Mouse (Mus musculus) naive thymus-derived CD4-positive, alpha-beta T cell, adult 5 months (primary cell): ENCODE measurements around the gene Awat1. TPM values are rescaled to one million over a fixed set of nuclear protein-coding genes. Genes with fewer than 3 reads are reported as not detected.

ENCODE experiments used
- polyA plus RNA-seq: library from polyadenylated mRNA; unstranded; fragments of 100-300 nt; shearing (Covaris generic); gene quantifications from one replicate; pipeline ENCODE4 v1.2.1, GENCODE M21; 2017

The Awat1 gene
- polyA plus RNA-seq: not detected

GRCm38 (mm10) chrX:100571951-100572350, at the start of gene Awat1:
Gene Awat1 (plus strand): TSS chrX:100572251.

GRCm38 (mm10) chrX:100524471-100524870, 47.6 kb upstream of the Awat1 start, which contains the start of gene Dgat2l6:
Gene Dgat2l6 (plus strand): TSS chrX:100524838.

GRCm38 (mm10) chrX:100594791-100595190, 22.7 kb downstream of the Awat1 start, which contains the start of gene P2ry4:
Gene P2ry4 (minus strand): TSS chrX:100594869.

GRCm38 (mm10) chrX:100605314-100605713, 33.3 kb downstream of the Awat1 start, which contains the start of gene Arr3:
Gene Arr3 (plus strand): TSS chrX:100605497.

GRCm38 (mm10) chrX:100625546-100625801, 53.4 kb downstream of the Awat1 start, which contains the start of gene Kif4:
Gene Kif4 (plus strand): TSS chrX:100625737.

GRCm38 (mm10) chrX:100625802-100626793, 54.0 kb downstream of the Awat1 start, which contains the start of gene Pdzd11:
Gene Pdzd11 (minus strand): TSS chrX:100626568.

Other genes starting within 250 kb of the Awat1 start
- gene Otud6a, start 143.2 kb upstream of the Awat1 start, polyA plus RNA-seq: not detected
- not detected for gene Awat2, start 129.5 kb upstream of the Awat1 start, polyA plus RNA-seq
- gene Igbp1, start 78.0 kb upstream of the Awat1 start, polyA plus RNA-seq: 27.4 TPM
- gene Dgat2l6, start 47.4 kb upstream of the Awat1 start, polyA plus RNA-seq: not detected
- gene P2ry4, start 22.6 kb downstream of the Awat1 start, polyA plus RNA-seq: not detected
- not detected for gene Arr3, start 33.2 kb downstream of the Awat1 start, polyA plus RNA-seq
- gene Kif4, start 53.5 kb downstream of the Awat1 start, polyA plus RNA-seq: 0.32 TPM
- 18.5 TPM for gene Pdzd11, start 54.3 kb downstream of the Awat1 start, polyA plus RNA-seq
- not detected for gene Gdpd2, start 157.6 kb downstream of the Awat1 start, polyA plus RNA-seq
- gene Dlg3, start 195.5 kb downstream of the Awat1 start, polyA plus RNA-seq: 6.6 TPM